Mouse (Mus musculus) embryo, embryonic 10 days (tissue): ENCODE data around the gene Efcab6.

ENCODE experiments used
- DNase-seq: peaks from one replicate; pipeline ENCODE4 v3.0.0-alpha.2; 2015; ENCODE audit warnings: low spot score

Gene Efcab6

GRCm38 (mm10) chr15:83877898-83878297 is 187.3 kb downstream of the Efcab6 start:
- DNase-seq = no peak

GRCm38 (mm10) chr15:83877155-83877866 is 187.9 kb downstream of the Efcab6 start:
- peak; percentile 12 for DNase-seq

- DNase-seq = peak; percentile 18
Observed at GRCm38 (mm10) chr15:83870936-83871335, 194.2 kb downstream of the Efcab6 start.

GRCm38 (mm10) chr15:83865626-83866025 is 199.6 kb downstream of the Efcab6 start:
- no peak for DNase-seq

GRCm38 (mm10) chr15:83857129-83857528 is 208.1 kb downstream of the Efcab6 start:
- DNase-seq = peak; percentile 78

- no peak for DNase-seq
Observed at GRCm38 (mm10) chr15:83853400-83853811, 211.8 kb downstream of the Efcab6 start.

GRCm38 (mm10) chr15:83848193-83848592 is 217.0 kb downstream of the Efcab6 start:
- no peak for DNase-seq

GRCm38 (mm10) chr15:83847512-83847911 is 217.7 kb downstream of the Efcab6 start:
- DNase-seq = no peak

GRCm38 (mm10) chr15:83846592-83846991 is 218.6 kb downstream of the Efcab6 start:
- DNase-seq = peak; percentile 42

GRCm38 (mm10) chr15:83845734-83846133 is 219.4 kb downstream of the Efcab6 start:
- DNase-seq = no peak

- no peak for DNase-seq
Observed at GRCm38 (mm10) chr15:83842915-83843789, 222.0 kb downstream of the Efcab6 start.

- DNase-seq = no peak
Observed at GRCm38 (mm10) chr15:83842419-83842818, 222.8 kb downstream of the Efcab6 start.

GRCm38 (mm10) chr15:83840950-83841719 is 224.0 kb downstream of the Efcab6 start:
- no peak for DNase-seq

GRCm38 (mm10) chr15:83832265-83832664 is 232.9 kb downstream of the Efcab6 start:
- no peak for DNase-seq

- DNase-seq = no peak
Observed at GRCm38 (mm10) chr15:83829226-83829625, 236.0 kb downstream of the Efcab6 start.

GRCm38 (mm10) chr15:83828011-83828410 is 237.2 kb downstream of the Efcab6 start:
- no peak for DNase-seq
